Mouse (Mus musculus) liver, adult 2 months (tissue): ENCODE data around the gene Hoxd11. TPM values are rescaled to one million over a fixed set of nuclear protein-coding genes. Genes with fewer than 3 reads are reported as not detected.

Source experiments
- DNase-seq: peaks from one replicate; pipeline ENCODE4 v3.0.0-alpha.2; 2011; ENCODE audit warnings: low read depth, low spot score; ENCODE audit errors: extremely low read depth
- H3K27ac ChIP-seq: fragments of 200-500 bp; replicated peaks from 2 replicates; pipeline ENCODE4 v1.5.1; 2012; ENCODE audit warnings: low read depth, mild to moderate bottlenecking, control low read depth, inconsistent platforms, low read length; ENCODE audit not compliant: insufficient read depth
- H3K27me3 ChIP-seq: fragments of 200-500 bp; 2 replicates; pipeline ENCODE4 v1.6.1; 2012; ENCODE audit warnings: mild to moderate bottlenecking, moderate library complexity, low read length, inconsistent platforms; ENCODE audit not compliant: control insufficient read depth, insufficient read depth
- H3K36me3 ChIP-seq: fragments of 200-500 bp; 2 replicates; pipeline ENCODE4 v1.6.1; 2012; ENCODE audit warnings: low read length, inconsistent platforms; ENCODE audit not compliant: control insufficient read depth, insufficient read depth
- H3K4me1 ChIP-seq: fragments of 200-500 bp; 2 replicates; pipeline ENCODE4 v1.6.1; 2011; ENCODE audit warnings: low read length; ENCODE audit not compliant: control insufficient read depth, insufficient read depth
- H3K4me3 ChIP-seq: fragments of 200-500 bp; 2 replicates; pipeline ENCODE4 v1.5.1; 2011; ENCODE audit warnings: low read depth, mild to moderate bottlenecking, control low read depth, low read length, moderate library complexity; ENCODE audit not compliant: insufficient read depth
- H3K79me2 ChIP-seq: fragments of 200-500 bp; 2 replicates; pipeline ENCODE4 v1.6.1; 2012; ENCODE audit warnings: inconsistent platforms, mild to moderate bottlenecking, low read length, moderate library complexity; ENCODE audit not compliant: control insufficient read depth, insufficient read depth
- H3K9ac ChIP-seq: fragments of 200-500 bp; 2 replicates; pipeline ENCODE4 v1.6.1; 2012; ENCODE audit warnings: low read depth, mild to moderate bottlenecking, control low read depth, inconsistent platforms, low read length
- CTCF ChIP-seq: fragments of 200-500 bp; IDR thresholded peaks from 2 replicates; pipeline ENCODE4 v1.5.1; 2011; ENCODE audit warnings: low read depth, low read length, control low read depth
- POLR2A ChIP-seq: fragments of 200-500 bp; IDR thresholded peaks from 2 replicates; pipeline ENCODE4 v1.6.1; 2011; ENCODE audit warnings: low read length, control low read depth; ENCODE audit not compliant: insufficient read depth; ENCODE audit errors: extremely low read depth
- WGBS: fragments of 180-500 bp; shearing (Covaris S2); methylation state at CpG from one replicate; pipeline ENCODE4 v1.1.7; 2018; 5-methylcytosine and 5-hydroxymethylcytosine counted together
- polyA plus RNA-seq: library from polyadenylated mRNA; depleted of rRNA; stranded (reverse); fragments of >200 nt; gene quantifications from 2 replicates; pipeline ENCODE4 v1.2.3, GENCODE M21; 2012
- total RNA-seq: library from RNA; depleted of rRNA; stranded (reverse); fragments of >200 nt; gene quantifications from 2 replicates; pipeline ENCODE4 v1.2.3, GENCODE M21; 2014

Gene Hoxd11
- total and polyA plus RNA-seq, 2 experiments: not detected

- H3K4me3 ChIP-seq: no peak overlapping the region
- H3K79me2 ChIP-seq: no peaks in the 10 kb centered on the region
- peaks cover 49% of the 10 kb centered on the region for H3K27me3 ChIP-seq
- no peak for TF ChIP-seq POLR2A
- peak; percentile 41; the same call in 1 of the 2 replicates for TF ChIP-seq CTCF
- WGBS: 12% methylated on average over 17 of the region's 17 CpGs
- no peaks in the 10 kb centered on the region; the same call in 1 of the 2 replicates for H3K4me1 ChIP-seq
- DNase-seq: peak; percentile 52
- no peak overlapping the region for H3K27ac ChIP-seq
- no peak overlapping the region for H3K9ac ChIP-seq
- no peaks in the 10 kb centered on the region for H3K36me3 ChIP-seq
Measured at GRCm38 (mm10) chr2:74686301-74686987, 7.1 kb downstream of the Hoxd11 start.

GRCm38 (mm10) chr2:74686988-74687697, 7.8 kb downstream of the Hoxd11 start:
- Histone ChIP-seq H3K36me3 (no peaks in the 10 kb centered on the region), H3K27me3 (peaks cover 48% of the 10 kb centered on the region), H3K9ac (no peak overlapping the region), H3K79me2 (no peaks in the 10 kb centered on the region), H3K27ac (no peak overlapping the region), H3K4me3 (no peak overlapping the region), H3K4me1 (no peaks in the 10 kb centered on the region; the same call in 1 of the 2 replicates)
- no peak for DNase-seq
- WGBS: 4% methylated on average over 27 of the region's 27 CpGs
- TF ChIP-seq POLR2A (no peak), CTCF (no peak)

- DNase-seq: no peak
Measured at GRCm38 (mm10) chr2:74687698-74688555, 8.6 kb downstream of the Hoxd11 start.

GRCm38 (mm10) chr2:74688795-74689573, 9.6 kb downstream of the Hoxd11 start:
- DNase-seq: no peak
- Histone ChIP-seq H3K9ac (no peak overlapping the region), H3K27ac (no peak overlapping the region), H3K27me3 (peaks cover 46% of the 10 kb centered on the region), H3K4me1 (no peaks in the 10 kb centered on the region), H3K36me3 (no peaks in the 10 kb centered on the region), H3K4me3 (no peak overlapping the region), H3K79me2 (no peaks in the 10 kb centered on the region)
- WGBS: 7% methylated on average over 12 of the region's 12 CpGs
- TF ChIP-seq POLR2A (no peak), CTCF (no peak)

More at GRCm38 (mm10) chr2:74687698-74688555, 8.6 kb downstream of the Hoxd11 start:
- WGBS: 5% methylated on average over 31 of the region's 31 CpGs
- TF ChIP-seq POLR2A (no peak), CTCF (no peak)
- H3K27me3 ChIP-seq: peaks cover 48% of the 10 kb centered on the region
- no peaks in the 10 kb centered on the region for H3K79me2 ChIP-seq
- H3K4me1 ChIP-seq: no peaks in the 10 kb centered on the region
- no peak overlapping the region for H3K9ac ChIP-seq
- no peak overlapping the region for H3K27ac ChIP-seq
- H3K4me3 ChIP-seq: no peak overlapping the region
- no peaks in the 10 kb centered on the region for H3K36me3 ChIP-seq
